Mouse (Mus musculus) ES-Bruce4 (cell line): ENCODE results near the gene Appl2.

ENCODE experiments used
- CTCF ChIP-seq: IDR thresholded peaks from one replicate; pipeline ENCODE4 v1.8.1; 2011; ENCODE audit warnings: low read depth, low read length
- POLR2A ChIP-seq: IDR thresholded peaks from one replicate; pipeline ENCODE4 v1.8.1; 2011; ENCODE audit warnings: low read length; ENCODE audit not compliant: insufficient read depth

- TF ChIP-seq CTCF (no peak), POLR2A (no peak)
Measured at GRCm38 (mm10) chr10:83605637-83606183, 42.8 kb downstream of the Appl2 start.
